ENCODE assay signal across 14 mouse cellular contexts in genomic region chr11:70629557-70629956, GRCm38 (mm10). TPM values are rescaled to one million over a fixed set of nuclear protein-coding genes. Genes with fewer than 3 reads are reported as not detected.
DNase-seq lines count a peak whose midpoint lies in the region; ATAC-seq and TF ChIP-seq lines count a peak whose summit lies in the region.
"Had no signal": no experiment of that assay in that cellular context is flagged by ENCODE, and none has a peak within 500 bp of the region (broad histone marks: within the 10 kb centered on the region; RNA-seq: fewer than 3 reads in every experiment).

No protein-coding gene starts in this region.

- H3K4me3 ChIP-seq in gastrocnemius, adult 2 months = no peak overlapping the region
- no peak overlapping the region for H3K4me3 ChIP-seq in thymus, adult 2 months (ENCODE audit: control insufficient read depth, insufficient read depth, low read length)
- no peak overlapping the region for H3K4me3 ChIP-seq in liver, embryonic 12.5 days

- 62% methylated on average over 5 of the region's 5 CpGs for WGBS in thymus, adult 2 months
- WGBS in liver, embryonic 12.5 days (ENCODE audit: insufficient replicate concordance) = 28% methylated on average over 5 of the region's 5 CpGs

- H3K36me3 ChIP-seq in thymus, adult 2 months (ENCODE audit: control insufficient read depth, insufficient read depth, low read length) = no peaks in the 10 kb centered on the region
- H3K36me3 ChIP-seq in liver, embryonic 12.5 days = no peaks in the 10 kb centered on the region

- no peaks in the 10 kb centered on the region for H3K9me3 ChIP-seq in liver, embryonic 12.5 days (replicated peaks)

- no peak for ATAC-seq in liver, embryonic 12.5 days

- H3K27me3 ChIP-seq in thymus, adult 2 months (ENCODE audit: control insufficient read depth, insufficient read depth, low read length) = no peaks in the 10 kb centered on the region
- no peaks in the 10 kb centered on the region for H3K27me3 ChIP-seq in liver, embryonic 12.5 days (replicated peaks)

- no peak overlapping the region for H3K9ac ChIP-seq in liver, embryonic 12.5 days

- no peak overlapping the region for H3K27ac ChIP-seq in gastrocnemius, adult 2 months
- no peak overlapping the region for H3K27ac ChIP-seq in thymus, adult 2 months (ENCODE audit: control insufficient read depth, insufficient read depth, low read length)
- peak overlapping the region; percentile 20; the same call in 1 of the 2 replicates for H3K27ac ChIP-seq in liver, embryonic 12.5 days

- no peak overlapping the region for H3K4me2 ChIP-seq in liver, embryonic 12.5 days

- H3K4me1 ChIP-seq in thymus, adult 2 months (replicated peaks; ENCODE audit: control insufficient read depth, insufficient read depth, low read length) = no peaks in the 10 kb centered on the region
- peaks cover 13% of the 10 kb centered on the region for H3K4me1 ChIP-seq in liver, embryonic 12.5 days

- intact Hi-C loops in gastrocnemius, adult 2 months (cut with DNase I) = loop anchor here (2.0 kb wide), 1 partner anchor 125 kb away; no protein-coding TSS in a partner anchor
- intact Hi-C loops in left cerebral cortex, postnatal 10 days (cut with DNase I) = no loop called here

- TF ChIP-seq POLR2A in thymus, adult 2 months (IDR thresholded peaks at IDR 0.05; ENCODE audit: control insufficient read depth, extremely low read depth, insufficient read depth, low read length, poor library complexity) = no peak

- no peak for DNase-seq in gastrocnemius, adult 2 months
- no peak for DNase-seq in gastrocnemius, postnatal 4 days (ENCODE audit: low spot score in 2 of 2)
- peak; percentile 55 for DNase-seq in thymus, adult 2 months
- DNase-seq in thymus, postnatal 36 days = no peak
- peak; percentile 56 for DNase-seq in thymus, postnatal 4 days
- DNase-seq in ovary, postnatal 10 days (ENCODE audit: low spot score) = no peak
- DNase-seq in left cerebral cortex, postnatal 10 days (ENCODE audit: extremely low spot score in 1 of 2, low spot score in 2 of 2) = no peak
- DNase-seq: cerebellum, adult 18-20 months had no signal

- peak; percentile 55 for TF ChIP-seq CTCF in gastrocnemius, adult 2 months (IDR thresholded peaks at IDR 0.05)
- no peak for TF ChIP-seq CTCF in thymus, adult 2 months (IDR thresholded peaks at IDR 0.05; ENCODE audit: borderline replicate concordance, control insufficient read depth, extremely low read depth, insufficient read depth, low read length, poor library complexity)

RNA-seq across cellular contexts. Expression of gene Gp1ba, which starts 9.4 kb away (rescaled TPM):
- total RNA-seq in gastrocnemius, adult 2 months (2021) = not detected
- total RNA-seq in gastrocnemius, postnatal 4 days (2021) = under 1 TPM; 0.32 to 0.39 TPM
- 0.04 TPM in 2 replicates for polyA plus RNA-seq in thymus, adult 2 months (2012; rRNA removed)
- polyA plus RNA-seq in liver, embryonic 12.5 days (2016; fragmentation: Nextera tagmentation; extraction: Ambion mirVana) = 5.5 and 5.6 TPM in 2 replicates
- total RNA-seq in left cerebral cortex, postnatal 10 days (2021) = not detected

RNA-seq across cellular contexts. Expression of gene Chrne, which starts 10.5 kb away (rescaled TPM):
- total RNA-seq in gastrocnemius, adult 2 months (2021) = 10 to 100 TPM; 11.0 to 18.4 TPM
- total RNA-seq in gastrocnemius, postnatal 4 days (2021) = 10 to 100 TPM; 13.8 to 21.4 TPM
- polyA plus RNA-seq in thymus, adult 2 months (2012; rRNA removed) = 0.53 and 1.1 TPM in 2 replicates
- polyA plus RNA-seq in liver, embryonic 12.5 days (2016; fragmentation: Nextera tagmentation; extraction: Ambion mirVana) = not detected in 2 replicates
- total RNA-seq in left cerebral cortex, postnatal 10 days (2021) = under 1 TPM in 1 of 2 experiments, not detected in 1; 0.75 TPM
- polyA plus RNA-seq: forebrain, embryonic 11.5 days; heart, embryonic 14.5 days; liver, embryonic 16.5 days; neural tube, embryonic 11.5 days had no signal

RNA-seq across cellular contexts. Expression of gene 4930544D05Rik, which starts 13.9 kb away (rescaled TPM):
- total RNA-seq in gastrocnemius, adult 2 months (2021) = not detected
- not detected for total RNA-seq in gastrocnemius, postnatal 4 days (2021)
- polyA plus RNA-seq in thymus, adult 2 months (2012; rRNA removed) = 0.15 TPM in 1 of 2 replicates, not detected in the other
- polyA plus RNA-seq in liver, embryonic 12.5 days (2016; fragmentation: Nextera tagmentation; extraction: Ambion mirVana) = not detected in 2 replicates
- total RNA-seq in left cerebral cortex, postnatal 10 days (2021) = 1 to 10 TPM in 1 of 2 experiments, under 1 TPM in 1; 0.45 to 1.1 TPM
- polyA plus RNA-seq: forebrain, embryonic 11.5 days; heart, embryonic 14.5 days; liver, embryonic 16.5 days; neural tube, embryonic 11.5 days; stomach, embryonic 16.5 days had no signal

RNA-seq across cellular contexts. Expression of gene Rnf167, which starts 17.5 kb away (rescaled TPM):
- total RNA-seq in gastrocnemius, adult 2 months (2021) = 10 to 100 TPM; 35.0 to 38.4 TPM
- total RNA-seq in gastrocnemius, postnatal 4 days (2021) = 10 to 100 TPM; 43.5 to 44.0 TPM
- polyA plus RNA-seq in thymus, adult 2 months (2012; rRNA removed) = 285 and 346 TPM in 2 replicates
- polyA plus RNA-seq in liver, embryonic 12.5 days (2016; fragmentation: Nextera tagmentation; extraction: Ambion mirVana) = 73.6 and 86.1 TPM in 2 replicates
- total RNA-seq in left cerebral cortex, postnatal 10 days (2021) = 10 to 100 TPM; 62.2 to 62.7 TPM

RNA-seq across cellular contexts. Expression of gene Slc25a11, which starts 17.7 kb away (rescaled TPM):
- total RNA-seq in gastrocnemius, adult 2 months (2021) = 100 to 1,000 TPM; 264 to 408 TPM
- total RNA-seq in gastrocnemius, postnatal 4 days (2021) = 100 to 1,000 TPM; 222 TPM
- polyA plus RNA-seq in thymus, adult 2 months (2012; rRNA removed) = 132 and 162 TPM in 2 replicates
- polyA plus RNA-seq in liver, embryonic 12.5 days (2016; fragmentation: Nextera tagmentation; extraction: Ambion mirVana) = 77.3 and 83.3 TPM in 2 replicates
- 100 to 1,000 TPM; 112 to 121 TPM for total RNA-seq in left cerebral cortex, postnatal 10 days (2021)

Comparison
In these comparisons a context has a peak if more than half of its experiments do, and no peak if none do; other contexts are left out.
1. DNase-seq: peak in thymus, adult 2 months (single experiment) and thymus, postnatal 4 days (single experiment); none in gastrocnemius, adult 2 months (single experiment), gastrocnemius, postnatal 4 days (0 of 2), thymus, postnatal 36 days (0 of 2), ovary, postnatal 10 days (single experiment) and left cerebral cortex, postnatal 10 days (0 of 2).
2. RNA of gene Chrne, which starts 10.5 kb away (total RNA-seq): 13.8 to 21.4 TPM in gastrocnemius, postnatal 4 days and 11.0 to 18.4 TPM in gastrocnemius, adult 2 months; 0.75 TPM in left cerebral cortex, postnatal 10 days; every median in the first group is over 4 times any median in the second.